Mouse (Mus musculus): ENCODE data around the gene Vav2. TPM values are rescaled to one million over a fixed set of nuclear protein-coding genes. Genes with fewer than 3 reads are reported as not detected.

The Vav2 gene
- polyA plus RNA-seq, 1 experiment from 2014 or later, result 5.9 TPM

DNA sequence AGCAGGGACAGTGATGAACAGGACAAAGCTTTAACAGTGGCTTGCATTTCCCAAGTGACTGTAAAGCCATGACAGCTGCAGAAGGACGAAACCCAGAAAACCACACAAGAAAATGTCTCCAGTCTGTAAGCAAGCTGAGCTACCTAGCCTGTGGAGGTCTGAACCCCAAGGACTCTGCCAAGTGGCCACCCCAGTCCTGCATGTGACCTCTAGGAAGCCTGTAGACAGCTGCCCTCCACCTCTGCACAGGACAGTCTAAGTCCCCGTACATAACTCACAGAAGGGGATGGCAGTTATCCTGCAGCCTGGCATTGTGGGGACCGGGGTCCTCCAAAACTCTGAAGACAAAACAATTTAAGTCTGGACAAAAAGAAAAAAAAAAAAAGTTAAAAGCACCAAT lies 19.1 kb upstream of the Vav2 start:
- H3K9me3 ChIP-seq (replicated peaks; ENCODE audit: control insufficient read depth, low read length), result no peaks in the 10 kb centered on the region
- H3K36me3 ChIP-seq (ENCODE audit: control insufficient read depth, insufficient read depth), result peaks cover 34% of the 10 kb centered on the region
- H3K4me3 ChIP-seq (ENCODE audit: low read depth, low read length), result no peak overlapping the region

GRCm38 (mm10) chr2:27443450-27443708 lies 16.5 kb upstream of the Vav2 start:
- 70% methylated on average over 5 of the region's 5 CpGs for WGBS (ENCODE audit: insufficient replicate concordance)

More for the DNA sequence above, 19.1 kb upstream of the Vav2 start:
- Histone ChIP-seq H3K27me3 (ENCODE audit: control insufficient read depth, insufficient read depth, low read depth, low read length) (no peaks in the 10 kb centered on the region), H3K4me1 (ENCODE audit: control insufficient read depth, low read depth, low read length) (peaks cover 12% of the 10 kb centered on the region), H3K9ac (ENCODE audit: low read depth, low read length) (no peak overlapping the region), H3K27ac (ENCODE audit: low read length) (no peak overlapping the region), H3K4me2 (ENCODE audit: low read depth, low read length) (no peak overlapping the region)
- WGBS (ENCODE audit: insufficient replicate concordance), result 87% methylated on average over 3 of the region's 3 CpGs
- no peak for ATAC-seq (ENCODE audit: low read depth)

DNA sequence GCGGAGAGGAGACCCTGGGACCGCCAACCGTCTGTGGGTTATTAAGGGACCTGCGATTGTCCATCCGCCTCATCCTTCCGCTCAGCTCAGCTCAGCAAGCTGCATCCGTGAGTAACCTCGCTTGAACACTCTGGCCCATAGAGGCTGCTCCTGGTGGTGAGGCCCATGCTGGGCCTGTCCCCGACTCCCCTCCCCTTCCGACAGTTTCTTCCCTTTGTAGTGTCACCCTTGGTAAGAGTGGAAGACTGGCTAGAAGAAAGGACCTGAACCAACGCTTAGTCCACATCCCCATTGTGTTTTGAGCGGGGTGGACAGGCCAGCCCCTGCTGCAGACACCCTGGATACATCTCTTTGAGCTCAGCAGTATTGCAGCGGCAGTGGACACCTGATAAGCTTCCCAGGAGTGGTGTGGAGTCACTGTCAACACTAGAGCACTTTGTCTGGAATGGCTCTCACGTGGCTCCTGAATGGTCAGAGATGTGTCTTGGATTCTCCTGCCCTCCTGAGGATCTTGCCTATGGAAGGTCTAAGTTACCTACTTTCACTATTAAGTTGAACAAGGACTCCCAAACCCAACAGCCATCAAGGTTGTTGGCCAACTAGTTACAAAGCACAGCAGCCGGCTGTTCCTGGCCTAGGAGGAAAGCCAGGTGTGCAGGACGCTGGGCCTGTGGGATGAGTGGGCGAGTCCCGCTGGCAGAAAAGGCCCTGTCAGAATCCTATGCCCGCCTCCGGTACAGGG lies 16.0 kb upstream of the Vav2 start:
- Histone ChIP-seq H3K9ac (ENCODE audit: low read depth, low read length) (peak overlapping the region; percentile 23), H3K4me1 (ENCODE audit: control insufficient read depth, low read depth, low read length) (peaks cover 21% of the 10 kb centered on the region), H3K4me2 (ENCODE audit: low read depth, low read length) (peak overlapping the region; percentile 61), H3K27ac (ENCODE audit: low read length) (no peak overlapping the region), H3K27me3 (ENCODE audit: control insufficient read depth, insufficient read depth, low read depth, low read length) (no peaks in the 10 kb centered on the region), H3K4me3 (ENCODE audit: low read depth, low read length) (peak overlapping the region; percentile 54), H3K36me3 (ENCODE audit: control insufficient read depth, insufficient read depth) (peaks cover 7% of the 10 kb centered on the region), H3K9me3 (replicated peaks; ENCODE audit: control insufficient read depth, low read length) (no peaks in the 10 kb centered on the region)
- WGBS (ENCODE audit: insufficient replicate concordance), result 33% methylated on average over 20 of the region's 20 CpGs
- peak; percentile 17; the same call in 1 of the 2 replicates for ATAC-seq (ENCODE audit: low read depth)

More at GRCm38 (mm10) chr2:27443450-27443708, 16.5 kb upstream of the Vav2 start:
- H3K36me3 ChIP-seq (ENCODE audit: control insufficient read depth, insufficient read depth), result peaks cover 12% of the 10 kb centered on the region
- H3K9me3 ChIP-seq (replicated peaks; ENCODE audit: control insufficient read depth, low read length), result no peaks in the 10 kb centered on the region
- H3K27me3 ChIP-seq (ENCODE audit: control insufficient read depth, insufficient read depth, low read depth, low read length), result no peaks in the 10 kb centered on the region
- H3K9ac ChIP-seq (ENCODE audit: low read depth, low read length), result no peak overlapping the region
- no peak overlapping the region for H3K4me3 ChIP-seq (ENCODE audit: low read depth, low read length)
- H3K4me1 ChIP-seq (ENCODE audit: control insufficient read depth, low read depth, low read length), result peaks cover 16% of the 10 kb centered on the region
- H3K4me2 ChIP-seq (ENCODE audit: low read depth, low read length), result no peak overlapping the region
- no peak overlapping the region for H3K27ac ChIP-seq (ENCODE audit: low read length)
- no peak for ATAC-seq (ENCODE audit: low read depth)

DNA sequence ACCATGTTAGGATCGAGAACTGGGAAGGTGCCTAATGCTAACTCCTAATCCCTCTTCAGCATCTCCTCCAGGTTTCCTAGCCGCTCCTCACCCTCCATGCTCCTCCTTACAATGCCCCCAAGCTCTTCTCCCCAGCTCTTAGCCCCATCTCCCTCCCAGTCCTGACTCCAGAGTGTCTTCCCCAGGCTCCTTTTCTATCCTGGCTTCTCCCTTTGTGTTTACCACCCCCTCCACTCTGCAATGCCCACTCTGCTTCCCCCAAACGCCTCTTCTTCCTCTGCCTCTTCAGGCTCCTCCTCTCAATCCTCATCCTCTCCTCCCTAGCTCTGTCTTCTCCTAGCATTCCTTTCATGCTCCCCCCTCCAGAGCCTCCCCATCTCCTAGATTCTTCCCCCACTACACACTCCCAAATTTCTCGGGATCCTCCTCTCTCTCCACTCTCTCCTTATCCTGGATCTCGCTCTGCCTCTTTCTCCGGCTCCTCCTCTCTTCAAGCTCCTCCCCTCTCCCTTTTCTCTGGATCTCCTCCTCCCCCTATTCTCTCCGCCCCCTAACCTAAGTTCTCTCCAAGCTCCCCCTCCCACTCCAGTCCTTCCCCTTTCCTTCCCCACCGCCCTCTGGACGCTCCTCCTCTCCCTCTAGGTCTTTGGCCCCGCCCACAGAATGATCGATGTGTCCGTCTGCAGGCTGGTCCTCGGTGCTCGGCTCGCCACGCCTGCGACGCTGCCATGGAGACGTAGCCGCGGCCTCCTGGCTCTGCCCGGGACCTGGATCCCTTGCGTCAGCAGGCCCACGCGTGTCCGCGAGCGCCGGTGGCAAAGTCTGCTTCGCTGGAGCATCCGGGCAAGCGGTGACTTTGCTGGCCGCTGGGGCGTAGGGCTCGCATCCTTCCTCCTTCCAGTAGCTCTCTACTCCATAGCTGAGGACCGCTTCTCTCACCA lies 15.2 kb upstream of the Vav2 start, which contains the start of gene Brd3os:
TSS of gene Brd3os (plus strand) at position 558 of the 941 bp plus-strand sequence.
- Histone ChIP-seq H3K27me3 (ENCODE audit: control insufficient read depth, insufficient read depth, low read depth, low read length) (no peaks in the 10 kb centered on the region), H3K4me2 (ENCODE audit: low read depth, low read length) (peak within 1 kb of the TSS; percentile 61), H3K27ac (ENCODE audit: low read length) (no peak within 1 kb of the TSS), H3K9ac (ENCODE audit: low read depth, low read length) (peak within 1 kb of the TSS; percentile 37), H3K36me3 (ENCODE audit: control insufficient read depth, insufficient read depth) (peaks cover 5% of the 10 kb centered on the region), H3K4me1 (ENCODE audit: control insufficient read depth, low read depth, low read length) (peaks cover 24% of the 10 kb centered on the region), H3K9me3 (replicated peaks; ENCODE audit: control insufficient read depth, low read length) (no peaks in the 10 kb centered on the region), H3K4me3 (ENCODE audit: low read depth, low read length) (peak within 1 kb of the TSS; percentile 54)
- WGBS (ENCODE audit: insufficient replicate concordance), result 2% methylated on average over 36 of the region's 36 CpGs
- peak; percentile 85 for ATAC-seq (ENCODE audit: low read depth)

GRCm38 (mm10) chr2:27438281-27438680 lies 11.4 kb upstream of the Vav2 start:
- no peak overlapping the region for H3K27ac ChIP-seq (ENCODE audit: low read length)
- peaks cover 24% of the 10 kb centered on the region for H3K4me1 ChIP-seq (ENCODE audit: control insufficient read depth, low read depth, low read length)
- no peaks in the 10 kb centered on the region for H3K9me3 ChIP-seq (replicated peaks; ENCODE audit: control insufficient read depth, low read length)
- H3K9ac ChIP-seq (ENCODE audit: low read depth, low read length), result no peak overlapping the region
- WGBS (ENCODE audit: insufficient replicate concordance), result 3% methylated on average over 11 of the region's 11 CpGs
- no peaks in the 10 kb centered on the region for H3K27me3 ChIP-seq (ENCODE audit: control insufficient read depth, insufficient read depth, low read depth, low read length)
- no peak overlapping the region for H3K4me2 ChIP-seq (ENCODE audit: low read depth, low read length)
- H3K36me3 ChIP-seq (ENCODE audit: control insufficient read depth, insufficient read depth), result no peaks in the 10 kb centered on the region
- no peak overlapping the region for H3K4me3 ChIP-seq (ENCODE audit: low read depth, low read length)
- ATAC-seq (ENCODE audit: low read depth), result no peak

DNA sequence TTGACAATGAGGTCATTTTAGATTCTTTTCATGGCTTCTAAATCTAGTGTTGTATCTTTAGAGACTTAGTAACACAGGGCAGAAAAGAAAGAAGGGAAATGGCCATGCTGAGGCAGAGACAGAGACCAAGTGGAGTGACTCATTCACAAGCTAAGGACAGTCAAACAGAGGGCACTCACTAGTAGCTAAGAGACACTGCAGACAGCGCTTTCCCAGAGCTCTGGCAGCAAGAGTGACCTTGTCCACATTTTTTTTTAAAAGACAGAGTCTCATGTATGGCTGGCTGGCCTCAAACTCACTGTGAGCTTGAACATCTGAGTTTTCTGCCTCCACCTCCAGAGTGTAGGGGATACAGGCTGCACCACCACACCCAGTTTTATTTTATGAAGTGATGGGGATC lies 11.0 kb upstream of the Vav2 start:
- Histone ChIP-seq H3K36me3 (ENCODE audit: control insufficient read depth, insufficient read depth) (no peaks in the 10 kb centered on the region), H3K9ac (ENCODE audit: low read depth, low read length) (no peak overlapping the region), H3K9me3 (replicated peaks; ENCODE audit: control insufficient read depth, low read length) (no peaks in the 10 kb centered on the region), H3K27ac (ENCODE audit: low read length) (no peak overlapping the region), H3K27me3 (ENCODE audit: control insufficient read depth, insufficient read depth, low read depth, low read length) (no peaks in the 10 kb centered on the region), H3K4me1 (ENCODE audit: control insufficient read depth, low read depth, low read length) (peaks cover 22% of the 10 kb centered on the region), H3K4me3 (ENCODE audit: low read depth, low read length) (no peak overlapping the region), H3K4me2 (ENCODE audit: low read depth, low read length) (no peak overlapping the region)
- 65% methylated on average over 1 of the region's 1 CpGs for WGBS (ENCODE audit: insufficient replicate concordance)
- no peak for ATAC-seq (ENCODE audit: low read depth)

DNA sequence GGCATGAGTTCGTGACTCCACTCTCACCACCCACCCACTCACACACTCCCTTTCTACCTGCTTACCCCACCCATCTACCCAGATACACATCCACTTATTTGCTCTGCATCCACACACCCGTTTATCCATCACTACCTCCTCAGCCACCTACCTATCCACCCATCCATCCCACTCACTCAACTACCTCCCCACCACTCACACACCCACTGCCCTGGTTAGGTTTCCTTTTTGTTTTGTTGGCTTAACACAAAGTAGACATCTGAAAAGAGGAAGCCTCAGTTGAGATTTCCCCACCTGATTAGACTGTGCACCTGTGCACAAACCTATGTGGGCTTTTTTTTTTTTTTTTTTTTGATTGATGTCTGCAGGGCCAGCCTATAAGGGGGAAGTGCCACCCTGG lies 5.8 kb upstream of the Vav2 start:
- H3K27ac ChIP-seq (ENCODE audit: low read length), result no peak overlapping the region
- 34% methylated on average over 2 of the region's 2 CpGs for WGBS (ENCODE audit: insufficient replicate concordance)
- no peaks in the 10 kb centered on the region for H3K36me3 ChIP-seq (ENCODE audit: control insufficient read depth, insufficient read depth)
- H3K4me1 ChIP-seq (ENCODE audit: control insufficient read depth, low read depth, low read length), result peaks cover 5% of the 10 kb centered on the region
- H3K9ac ChIP-seq (ENCODE audit: low read depth, low read length), result no peak overlapping the region
- no peak overlapping the region for H3K4me3 ChIP-seq (ENCODE audit: low read depth, low read length)
- no peaks in the 10 kb centered on the region for H3K9me3 ChIP-seq (replicated peaks; ENCODE audit: control insufficient read depth, low read length)
- H3K4me2 ChIP-seq (ENCODE audit: low read depth, low read length), result no peak overlapping the region
- no peaks in the 10 kb centered on the region for H3K27me3 ChIP-seq (ENCODE audit: control insufficient read depth, insufficient read depth, low read depth, low read length)
- no peak for ATAC-seq (ENCODE audit: low read depth)

DNA sequence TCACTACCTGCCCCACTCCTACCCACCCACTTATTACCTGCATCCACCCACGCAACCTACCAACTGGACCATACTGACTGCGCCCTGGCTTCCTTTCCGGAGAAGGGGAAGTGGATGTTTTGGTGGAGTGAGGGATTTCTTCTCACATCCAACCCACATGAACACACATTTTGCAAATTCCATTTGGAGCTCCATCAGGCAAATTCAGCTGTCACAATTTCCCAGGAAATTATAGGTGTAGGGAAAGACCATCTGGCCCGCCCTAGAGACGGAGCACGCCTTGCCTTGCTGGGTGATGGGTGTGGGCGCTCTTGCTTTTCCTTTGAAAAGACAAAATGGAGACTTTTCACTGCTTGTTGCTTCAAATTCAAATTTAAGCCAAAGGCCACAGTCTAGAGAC lies 3.8 kb upstream of the Vav2 start:
- H3K4me3 ChIP-seq (ENCODE audit: low read depth, low read length), result no peak overlapping the region
- no peak overlapping the region for H3K27ac ChIP-seq (ENCODE audit: low read length)
- H3K4me2 ChIP-seq (ENCODE audit: low read depth, low read length), result no peak overlapping the region
- no peaks in the 10 kb centered on the region for H3K36me3 ChIP-seq (ENCODE audit: control insufficient read depth, insufficient read depth)
- H3K9ac ChIP-seq (ENCODE audit: low read depth, low read length), result no peak overlapping the region
- no peak for ATAC-seq (ENCODE audit: low read depth)
- H3K4me1 ChIP-seq (ENCODE audit: control insufficient read depth, low read depth, low read length), result peaks cover 16% of the 10 kb centered on the region
- WGBS (ENCODE audit: insufficient replicate concordance), result 78% methylated on average over 7 of the region's 7 CpGs
- H3K27me3 ChIP-seq (ENCODE audit: control insufficient read depth, insufficient read depth, low read depth, low read length), result peaks cover 12% of the 10 kb centered on the region
- no peaks in the 10 kb centered on the region for H3K9me3 ChIP-seq (replicated peaks; ENCODE audit: control insufficient read depth, low read length)

GRCm38 (mm10) chr2:27428071-27428470 lies 1.2 kb upstream of the Vav2 start:
- 1% methylated on average over 4 of the region's 4 CpGs for WGBS (ENCODE audit: insufficient replicate concordance)
- no peak overlapping the region for H3K9ac ChIP-seq (ENCODE audit: low read depth, low read length)
- H3K4me1 ChIP-seq (ENCODE audit: control insufficient read depth, low read depth, low read length), result peaks cover 25% of the 10 kb centered on the region
- H3K36me3 ChIP-seq (ENCODE audit: control insufficient read depth, insufficient read depth), result no peaks in the 10 kb centered on the region
- no peak overlapping the region for H3K4me2 ChIP-seq (ENCODE audit: low read depth, low read length)
- no peaks in the 10 kb centered on the region for H3K9me3 ChIP-seq (replicated peaks; ENCODE audit: control insufficient read depth, low read length)
- no peak for ATAC-seq (ENCODE audit: low read depth)
- H3K27ac ChIP-seq (ENCODE audit: low read length), result no peak overlapping the region
- H3K27me3 ChIP-seq (ENCODE audit: control insufficient read depth, insufficient read depth, low read depth, low read length), result peaks cover 28% of the 10 kb centered on the region
- H3K4me3 ChIP-seq (ENCODE audit: low read depth, low read length), result no peak overlapping the region

Measured in liver, embryonic 16.5 days (tissue).